Mouse (Mus musculus): ENCODE results near the gene Nxn. TPM values are rescaled to one million over a fixed set of nuclear protein-coding genes. Genes with fewer than 3 reads are reported as not detected.

The Nxn gene
- 11.8 and 12.0 TPM in 2 replicates for polyA plus RNA-seq (2014; fragmentation: Nextera tagmentation; extraction: Ambion mirVana)

DNA sequence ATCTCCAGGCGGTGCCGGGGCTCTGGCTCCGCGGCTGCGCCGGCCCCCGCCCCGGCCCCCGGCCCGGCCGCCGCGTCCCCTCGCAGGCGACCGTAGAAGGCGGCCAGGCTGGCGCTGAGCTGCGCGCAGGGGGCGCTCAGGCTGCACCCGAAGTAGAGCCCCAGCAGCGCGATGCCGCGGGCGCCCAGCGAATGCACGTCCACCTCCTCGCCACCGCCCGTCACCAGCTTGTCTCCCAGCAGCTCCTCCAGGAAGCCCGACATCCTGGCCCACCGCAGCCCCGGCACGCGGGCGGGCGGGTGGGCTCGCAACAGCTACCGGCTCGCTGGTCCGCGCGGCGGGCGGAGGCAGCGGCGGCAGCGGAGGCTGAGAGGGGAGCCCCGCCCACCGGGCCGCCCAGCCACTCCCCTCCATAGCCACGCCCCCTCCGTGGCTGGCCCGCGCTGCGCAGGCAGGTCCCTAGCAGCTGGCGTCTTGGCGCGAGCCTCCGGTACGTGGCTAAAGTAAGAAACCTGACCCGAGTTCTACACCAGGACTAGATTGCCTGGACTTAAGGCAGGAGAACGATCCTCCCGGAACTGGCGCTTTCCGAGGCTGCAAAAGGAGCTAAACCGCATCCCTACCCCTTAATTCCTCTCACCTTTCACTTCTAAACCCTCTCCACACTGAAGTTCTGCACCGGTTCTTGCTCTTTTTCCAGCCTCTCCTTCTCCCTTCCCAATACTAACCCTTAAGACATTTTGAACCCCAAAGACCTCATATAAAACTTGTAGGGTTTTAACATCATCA lies at the start of gene Nxn:
Nxn (minus strand) TSS at position 343 of the 789 bp plus-strand sequence.
- Histone ChIP-seq H3K9me3 (ENCODE audit: control insufficient read depth, low read length) (no peaks in the 10 kb centered on the region), H3K9ac (ENCODE audit: low read depth, low read length) (peak within 1 kb of the TSS; percentile 72), H3K4me2 (peak within 1 kb of the TSS; percentile 100), H3K4me3 (ENCODE audit: low read depth, low read length) (peak within 1 kb of the TSS; percentile 83), H3K27ac (ENCODE audit: low read depth, low read length) (peak within 1 kb of the TSS; percentile 58; the same call in 1 of the 2 replicates), H3K36me3 (ENCODE audit: control insufficient read depth, insufficient read depth, low read length) (no peaks in the 10 kb centered on the region), H3K27me3 (replicated peaks; ENCODE audit: control insufficient read depth, insufficient read depth, low read length) (no peaks in the 10 kb centered on the region; the same call in 1 of the 2 replicates), H3K4me1 (replicated peaks; ENCODE audit: control insufficient read depth, insufficient read depth, low read length) (peaks cover 11% of the 10 kb centered on the region)
- ATAC-seq (replicated peaks; ENCODE audit: low FRiP score): peak; percentile 93
- WGBS: under 1% methylated on average over 59 of the region's 70 CpGs
- DNase-seq (ENCODE audit: low spot score): peak; percentile 92

DNA sequence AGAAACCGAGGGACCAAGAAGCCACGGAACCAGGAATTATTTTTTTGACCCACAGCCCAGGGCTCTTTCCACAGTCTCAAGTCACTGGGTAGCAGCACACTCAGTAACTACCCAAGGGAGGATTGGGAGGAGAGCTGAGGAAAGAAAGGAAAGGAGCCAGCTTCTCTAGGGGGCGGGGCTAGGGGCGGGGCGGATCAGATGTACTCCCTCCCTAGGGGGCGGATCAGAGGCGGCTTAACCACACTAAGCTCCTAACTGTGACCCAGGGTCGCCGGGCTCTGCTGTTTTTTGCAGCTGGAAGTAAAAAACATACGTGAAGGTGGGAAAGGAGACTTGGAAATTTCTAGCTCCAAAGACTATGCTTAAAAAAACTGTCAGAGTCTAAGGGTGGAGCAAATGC lies 47.3 kb upstream of the Nxn start:
- H3K4me1 ChIP-seq (replicated peaks; ENCODE audit: control insufficient read depth, insufficient read depth, low read length): no peaks in the 10 kb centered on the region; the same call in 1 of the 2 replicates
- no peak overlapping the region for H3K9ac ChIP-seq (ENCODE audit: low read depth, low read length)
- no peak overlapping the region for H3K27ac ChIP-seq (ENCODE audit: low read depth, low read length)
- no peaks in the 10 kb centered on the region for H3K36me3 ChIP-seq (ENCODE audit: control insufficient read depth, insufficient read depth, low read length)
- 0 out of 2 replicates have a peak, but pooled peaks have one; percentile 51 for ATAC-seq (replicated peaks; ENCODE audit: low FRiP score)
- H3K4me2 ChIP-seq: peak overlapping the region; percentile 34
- H3K4me3 ChIP-seq (ENCODE audit: low read depth, low read length): no peak overlapping the region
- no peaks in the 10 kb centered on the region for H3K9me3 ChIP-seq (ENCODE audit: control insufficient read depth, low read length)
- no peaks in the 10 kb centered on the region for H3K27me3 ChIP-seq (replicated peaks; ENCODE audit: control insufficient read depth, insufficient read depth, low read length)
- DNase-seq (ENCODE audit: low spot score): no peak
- WGBS: 6% methylated on average over 10 of the region's 10 CpGs

DNA sequence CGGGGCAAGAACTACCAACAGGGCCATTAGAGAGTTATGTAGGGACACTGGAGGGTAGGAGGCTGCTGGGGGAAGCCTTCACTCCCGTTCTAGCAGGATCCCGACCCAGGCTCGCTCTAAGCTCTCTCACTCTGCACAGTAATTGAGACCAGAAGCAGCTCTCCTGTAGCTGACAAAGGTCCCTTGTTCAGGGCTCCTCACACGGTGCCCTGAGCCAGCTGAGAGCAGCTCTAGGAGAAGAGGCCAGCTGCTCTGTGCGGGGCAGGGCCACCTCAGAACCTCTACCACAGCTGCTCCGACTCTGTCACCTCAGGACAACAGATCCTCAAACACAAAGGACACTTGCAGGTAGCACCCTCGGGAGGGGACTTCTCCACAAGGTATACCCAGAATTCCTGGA lies 46.5 kb upstream of the Nxn start:
- H3K9ac ChIP-seq (ENCODE audit: low read depth, low read length): no peak overlapping the region
- WGBS: 67% methylated on average over 8 of the region's 8 CpGs
- H3K36me3 ChIP-seq (ENCODE audit: control insufficient read depth, insufficient read depth, low read length): no peaks in the 10 kb centered on the region
- no peaks in the 10 kb centered on the region for H3K27me3 ChIP-seq (replicated peaks; ENCODE audit: control insufficient read depth, insufficient read depth, low read length)
- H3K27ac ChIP-seq (ENCODE audit: low read depth, low read length): no peak overlapping the region
- ATAC-seq (replicated peaks; ENCODE audit: low FRiP score) (no peak), DNase-seq (ENCODE audit: low spot score) (no peak)
- H3K4me2 ChIP-seq: no peak overlapping the region
- no peak overlapping the region for H3K4me3 ChIP-seq (ENCODE audit: low read depth, low read length)
- H3K4me1 ChIP-seq (replicated peaks; ENCODE audit: control insufficient read depth, insufficient read depth, low read length): no peaks in the 10 kb centered on the region; the same call in 1 of the 2 replicates
- no peaks in the 10 kb centered on the region for H3K9me3 ChIP-seq (ENCODE audit: control insufficient read depth, low read length)

DNA sequence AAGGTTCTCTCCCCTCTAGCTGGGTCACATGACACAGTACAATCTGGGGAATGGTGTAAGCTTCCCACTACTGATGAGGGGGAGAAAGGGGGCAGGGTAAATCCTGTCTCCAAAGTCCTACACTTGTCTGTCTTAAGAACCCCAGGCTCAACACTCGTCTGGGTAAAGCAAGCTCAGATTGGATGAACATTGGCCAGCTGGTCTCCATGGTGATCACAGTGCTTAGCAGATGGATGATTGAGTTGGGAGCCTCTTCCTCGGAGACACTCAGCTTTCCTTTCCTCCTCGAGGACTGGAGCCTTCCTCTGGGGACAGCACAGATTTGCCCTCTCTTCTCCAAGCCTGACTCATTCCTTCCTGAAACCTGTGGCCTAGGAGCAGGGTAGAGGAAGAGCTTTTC lies 40.7 kb upstream of the Nxn start:
- no peak for ATAC-seq (replicated peaks; ENCODE audit: low FRiP score)
- 32% methylated on average over 3 of the region's 3 CpGs for WGBS
- no peak for DNase-seq (ENCODE audit: low spot score)
- Histone ChIP-seq H3K27ac (ENCODE audit: low read depth, low read length) (no peak overlapping the region), H3K4me1 (replicated peaks; ENCODE audit: control insufficient read depth, insufficient read depth, low read length) (0 out of 2 replicates have a peak, but pooled peaks cover 6% of the 10 kb centered on the region), H3K4me2 (no peak overlapping the region), H3K9me3 (ENCODE audit: control insufficient read depth, low read length) (no peaks in the 10 kb centered on the region), H3K4me3 (ENCODE audit: low read depth, low read length) (no peak overlapping the region), H3K9ac (ENCODE audit: low read depth, low read length) (no peak overlapping the region), H3K36me3 (ENCODE audit: control insufficient read depth, insufficient read depth, low read length) (no peaks in the 10 kb centered on the region), H3K27me3 (replicated peaks; ENCODE audit: control insufficient read depth, insufficient read depth, low read length) (peaks cover 20% of the 10 kb centered on the region)

DNA sequence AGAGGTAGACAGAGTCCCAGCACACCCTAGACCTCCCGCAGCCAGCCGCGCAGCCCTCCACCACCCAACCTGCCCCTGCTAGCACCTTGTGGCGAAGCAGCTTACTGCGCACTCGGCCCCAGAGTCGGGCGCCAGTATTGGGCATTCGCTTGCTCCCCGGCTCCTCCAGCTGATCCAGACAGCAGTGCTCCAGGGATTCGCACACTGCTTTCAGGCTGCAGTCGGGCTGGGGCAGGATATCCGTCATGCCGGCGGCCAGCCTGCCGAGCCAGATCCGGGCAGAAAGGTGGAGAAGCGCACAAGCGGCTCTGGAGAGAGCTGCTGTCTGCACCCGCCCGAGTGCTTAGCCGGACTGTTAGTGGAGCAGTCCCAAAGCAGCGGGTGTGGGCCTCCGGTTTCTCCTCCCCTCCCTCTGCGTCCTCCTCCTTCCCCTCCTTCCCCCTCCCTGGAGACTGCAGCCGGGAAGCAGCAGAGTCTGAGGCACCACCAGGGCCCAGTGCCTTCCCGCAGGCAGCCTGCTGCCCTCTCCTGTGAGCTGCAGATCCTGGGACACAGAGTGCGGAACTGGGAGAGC lies 38.0 kb upstream of the Nxn start:
- Histone ChIP-seq H3K36me3 (ENCODE audit: control insufficient read depth, insufficient read depth, low read length) (no peaks in the 10 kb centered on the region), H3K4me2 (peak overlapping the region; percentile 60), H3K27ac (ENCODE audit: low read depth, low read length) (peak overlapping the region; percentile 68; the same call in 1 of the 2 replicates), H3K9ac (ENCODE audit: low read depth, low read length) (no peak overlapping the region; the same call in 1 of the 2 replicates), H3K4me3 (ENCODE audit: low read depth, low read length) (peak overlapping the region; percentile 31), H3K9me3 (ENCODE audit: control insufficient read depth, low read length) (no peaks in the 10 kb centered on the region), H3K4me1 (replicated peaks; ENCODE audit: control insufficient read depth, insufficient read depth, low read length) (0 out of 2 replicates have a peak, but pooled peaks cover 6% of the 10 kb centered on the region), H3K27me3 (replicated peaks; ENCODE audit: control insufficient read depth, insufficient read depth, low read length) (peaks cover 20% of the 10 kb centered on the region)
- 17% methylated on average over 27 of the region's 28 CpGs for WGBS
- peak; percentile 59 for DNase-seq (ENCODE audit: low spot score)
- ATAC-seq (replicated peaks; ENCODE audit: low FRiP score): no peak; the same call in 1 of the 2 replicates

DNA sequence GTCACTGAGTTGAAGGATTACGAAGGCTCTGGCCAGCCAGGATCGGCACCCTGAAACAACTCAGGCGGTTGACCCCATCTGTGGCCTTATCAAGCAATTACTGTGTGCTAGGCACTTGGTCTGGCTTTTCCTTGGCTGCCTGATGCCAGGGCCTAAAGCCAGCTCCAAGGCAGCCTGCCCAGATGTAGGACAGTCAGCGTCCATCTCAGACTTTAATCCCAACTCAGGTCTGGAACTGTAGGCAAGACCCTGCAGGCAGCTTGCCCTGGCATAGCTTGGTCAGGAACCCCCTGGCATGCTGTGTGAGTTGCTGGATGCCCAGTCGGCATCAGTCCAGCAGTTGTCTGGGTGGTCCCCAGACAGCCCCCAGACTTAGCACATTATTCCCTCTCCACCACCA lies 37.1 kb upstream of the Nxn start:
- Histone ChIP-seq H3K36me3 (ENCODE audit: control insufficient read depth, insufficient read depth, low read length) (no peaks in the 10 kb centered on the region), H3K27ac (ENCODE audit: low read depth, low read length) (no peak overlapping the region), H3K4me1 (replicated peaks; ENCODE audit: control insufficient read depth, insufficient read depth, low read length) (0 out of 2 replicates have a peak, but pooled peaks cover 6% of the 10 kb centered on the region), H3K9ac (ENCODE audit: low read depth, low read length) (no peak overlapping the region), H3K9me3 (ENCODE audit: control insufficient read depth, low read length) (no peaks in the 10 kb centered on the region), H3K4me2 (no peak overlapping the region), H3K27me3 (replicated peaks; ENCODE audit: control insufficient read depth, insufficient read depth, low read length) (peaks cover 20% of the 10 kb centered on the region), H3K4me3 (ENCODE audit: low read depth, low read length) (no peak overlapping the region)
- DNase-seq (ENCODE audit: low spot score) (no peak), ATAC-seq (replicated peaks; ENCODE audit: low FRiP score) (no peak)
- WGBS: 77% methylated on average over 5 of the region's 5 CpGs

DNA sequence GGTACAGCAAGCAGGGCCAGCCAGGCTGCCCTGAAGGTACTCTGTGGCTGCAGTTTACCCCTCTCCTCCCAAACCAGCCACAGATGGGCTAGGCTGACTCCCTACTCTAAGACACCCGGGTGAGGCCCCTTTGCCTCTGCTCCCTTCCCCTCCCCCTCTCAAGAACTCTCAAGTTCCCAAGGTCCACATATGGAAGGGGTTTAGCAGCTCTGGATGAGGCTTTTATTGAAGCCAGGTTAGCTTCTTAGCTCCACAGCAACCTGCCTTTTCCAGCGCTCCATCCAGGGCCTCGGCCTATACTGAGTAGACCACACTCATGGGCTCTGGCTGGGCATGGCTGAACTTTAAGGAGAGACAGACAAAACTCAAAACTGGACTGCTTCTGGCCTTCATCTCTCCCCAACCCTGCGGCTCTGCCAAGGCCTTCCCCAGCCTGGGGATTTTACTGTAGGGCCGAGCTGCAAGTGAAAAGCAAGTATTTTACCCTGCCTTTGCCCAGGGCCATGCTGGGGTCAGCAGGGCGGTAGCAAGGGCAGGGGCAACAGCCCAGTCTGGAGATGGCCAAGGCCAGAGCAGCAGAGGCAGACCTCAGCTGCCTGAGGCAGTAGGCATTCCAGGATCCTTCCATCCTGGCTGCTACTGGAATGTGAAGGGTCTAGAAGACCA lies 31.2 kb upstream of the Nxn start:
- no peak for DNase-seq (ENCODE audit: low spot score)
- H3K4me3 ChIP-seq (ENCODE audit: low read depth, low read length): no peak overlapping the region
- no peak overlapping the region for H3K27ac ChIP-seq (ENCODE audit: low read depth, low read length)
- no peak overlapping the region for H3K4me2 ChIP-seq
- H3K9ac ChIP-seq (ENCODE audit: low read depth, low read length): no peak overlapping the region
- ATAC-seq (replicated peaks; ENCODE audit: low FRiP score): no peak
- no peaks in the 10 kb centered on the region for H3K4me1 ChIP-seq (replicated peaks; ENCODE audit: control insufficient read depth, insufficient read depth, low read length)
- H3K36me3 ChIP-seq (ENCODE audit: control insufficient read depth, insufficient read depth, low read length): no peaks in the 10 kb centered on the region
- no peaks in the 10 kb centered on the region for H3K9me3 ChIP-seq (ENCODE audit: control insufficient read depth, low read length)
- 71% methylated on average over 6 of the region's 6 CpGs for WGBS
- H3K27me3 ChIP-seq (replicated peaks; ENCODE audit: control insufficient read depth, insufficient read depth, low read length): no peaks in the 10 kb centered on the region

DNA sequence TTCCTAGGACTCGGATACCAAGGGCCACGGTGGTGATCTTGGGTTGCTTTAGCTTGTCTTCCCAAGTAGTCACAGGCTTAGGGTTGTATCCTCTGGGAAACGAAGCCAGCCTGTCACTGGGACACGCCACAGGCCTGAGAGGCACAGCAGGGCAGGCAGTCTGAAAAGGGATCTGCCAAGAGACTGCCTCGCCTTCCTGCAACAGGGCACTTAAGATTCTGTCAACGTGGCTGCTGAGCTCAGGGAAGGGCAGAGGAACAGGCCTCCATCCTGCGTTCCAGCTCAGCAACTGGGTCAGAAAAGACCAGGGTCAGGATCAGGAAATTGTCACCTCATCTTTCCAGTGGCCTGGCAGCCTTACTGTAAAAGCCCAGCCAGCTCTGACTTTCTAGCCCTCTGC lies 30.6 kb upstream of the Nxn start:
- WGBS: 68% methylated on average over 7 of the region's 7 CpGs
- H3K4me1 ChIP-seq (replicated peaks; ENCODE audit: control insufficient read depth, insufficient read depth, low read length): no peaks in the 10 kb centered on the region
- no peak for DNase-seq (ENCODE audit: low spot score)
- ATAC-seq (replicated peaks; ENCODE audit: low FRiP score): no peak
- no peak overlapping the region for H3K4me2 ChIP-seq
- H3K36me3 ChIP-seq (ENCODE audit: control insufficient read depth, insufficient read depth, low read length): no peaks in the 10 kb centered on the region
- H3K27ac ChIP-seq (ENCODE audit: low read depth, low read length): no peak overlapping the region
- no peaks in the 10 kb centered on the region for H3K9me3 ChIP-seq (ENCODE audit: control insufficient read depth, low read length)
- H3K9ac ChIP-seq (ENCODE audit: low read depth, low read length): no peak overlapping the region
- no peaks in the 10 kb centered on the region for H3K27me3 ChIP-seq (replicated peaks; ENCODE audit: control insufficient read depth, insufficient read depth, low read length)
- no peak overlapping the region for H3K4me3 ChIP-seq (ENCODE audit: low read depth, low read length)
